Mouse (Mus musculus) frontal cortex, adult 2 months (tissue): ENCODE data around the gene Cldnd2. TPM values are rescaled to one million over a fixed set of nuclear protein-coding genes. Genes with fewer than 3 reads are reported as not detected.
"Not testable (repeated sequence)": the region's sequence is repeated elsewhere in the genome, so short reads cannot be mapped to it uniquely, and the experiment has no call there.

Source experiments
- DNase-seq, 2 experiments: peaks; one replicate each; pipeline ENCODE4 v3.0.0; 2022; ENCODE audit warnings: low spot score in 1 of 2; ENCODE audit errors: extremely low spot score in 1 of 2
- polyA plus RNA-seq: library from polyadenylated mRNA; depleted of rRNA; stranded (reverse); fragments of >200 nt; gene quantifications from 2 replicates; pipeline ENCODE4 v1.2.3, GENCODE M21; 2012; rRNA removed

The Cldnd2 gene
- not detected in 2 replicates for polyA plus RNA-seq

GRCm38 (mm10) chr7:43440482-43440881, at the start of gene Cldnd2:
Gene Cldnd2 (plus strand): TSS chr7:43440782.
- DNase-seq: no peak

GRCm38 (mm10) chr7:43392349-43393121, 48.0 kb upstream of the Cldnd2 start:
- DNase-seq: no peak

- no peak for DNase-seq
Measured at GRCm38 (mm10) chr7:43399501-43399900, 41.1 kb upstream of the Cldnd2 start.

GRCm38 (mm10) chr7:43402718-43403117, 37.9 kb upstream of the Cldnd2 start:
- no peak for DNase-seq

- DNase-seq: no peak
Measured at GRCm38 (mm10) chr7:43407573-43407972, 33.0 kb upstream of the Cldnd2 start.

GRCm38 (mm10) chr7:43408131-43408553, 32.4 kb upstream of the Cldnd2 start, which contains the start of gene Siglecg:
Gene Siglecg (plus strand): TSS chr7:43408204.
- DNase-seq: no peak

GRCm38 (mm10) chr7:43409084-43409483, 31.5 kb upstream of the Cldnd2 start:
- no peak for DNase-seq

- not testable (repeated sequence) for DNase-seq
Measured at GRCm38 (mm10) chr7:43411724-43412123, 28.9 kb upstream of the Cldnd2 start.

- DNase-seq: no peak
Measured at GRCm38 (mm10) chr7:43417298-43417697, 23.3 kb upstream of the Cldnd2 start.

GRCm38 (mm10) chr7:43422995-43423617, 17.5 kb upstream of the Cldnd2 start:
- peak; percentile 35 to 91 for DNase-seq

GRCm38 (mm10) chr7:43423991-43424625, 16.5 kb upstream of the Cldnd2 start:
- DNase-seq: no peak

- DNase-seq: no peak
Measured at GRCm38 (mm10) chr7:43427406-43427805, 13.2 kb upstream of the Cldnd2 start, which contains the start of gene Lim2. Gene Lim2 (plus strand): TSS chr7:43427670.

- no peak for DNase-seq
Measured at GRCm38 (mm10) chr7:43429500-43429899, 11.1 kb upstream of the Cldnd2 start.

GRCm38 (mm10) chr7:43432891-43433290, 7.7 kb upstream of the Cldnd2 start:
- no peak for DNase-seq

- DNase-seq: no peak
Measured at GRCm38 (mm10) chr7:43434676-43435075, 5.9 kb upstream of the Cldnd2 start.

GRCm38 (mm10) chr7:43436341-43437255, 4.0 kb upstream of the Cldnd2 start, which contains the start of gene Nkg7:
Gene Nkg7 (plus strand): TSS chr7:43437073.
- DNase-seq: no peak

- no peak for DNase-seq
Measured at GRCm38 (mm10) chr7:43438611-43439010, 2.0 kb upstream of the Cldnd2 start.

- DNase-seq: no peak
Measured at GRCm38 (mm10) chr7:43441071-43441470, 489 bp downstream of the Cldnd2 start.

GRCm38 (mm10) chr7:43442684-43443083, 2.1 kb downstream of the Cldnd2 start:
- no peak for DNase-seq
